Mouse (Mus musculus) bone marrow, adult 2 months (tissue): ENCODE measurements around the gene Mok.

Source experiments
- CTCF ChIP-seq: fragments of 200-500 bp; IDR thresholded peaks from 2 replicates; pipeline ENCODE4 v1.5.1; 2011; ENCODE audit warnings: low read length, control low read depth; ENCODE audit not compliant: control insufficient read depth, insufficient read depth
- POLR2A ChIP-seq: fragments of 200-500 bp; IDR thresholded peaks from 2 replicates; pipeline ENCODE4 v1.6.1; 2011; ENCODE audit warnings: low read depth, mild to moderate bottlenecking, control low read depth, low read length, borderline replicate concordance; ENCODE audit not compliant: control insufficient read depth

DNA sequence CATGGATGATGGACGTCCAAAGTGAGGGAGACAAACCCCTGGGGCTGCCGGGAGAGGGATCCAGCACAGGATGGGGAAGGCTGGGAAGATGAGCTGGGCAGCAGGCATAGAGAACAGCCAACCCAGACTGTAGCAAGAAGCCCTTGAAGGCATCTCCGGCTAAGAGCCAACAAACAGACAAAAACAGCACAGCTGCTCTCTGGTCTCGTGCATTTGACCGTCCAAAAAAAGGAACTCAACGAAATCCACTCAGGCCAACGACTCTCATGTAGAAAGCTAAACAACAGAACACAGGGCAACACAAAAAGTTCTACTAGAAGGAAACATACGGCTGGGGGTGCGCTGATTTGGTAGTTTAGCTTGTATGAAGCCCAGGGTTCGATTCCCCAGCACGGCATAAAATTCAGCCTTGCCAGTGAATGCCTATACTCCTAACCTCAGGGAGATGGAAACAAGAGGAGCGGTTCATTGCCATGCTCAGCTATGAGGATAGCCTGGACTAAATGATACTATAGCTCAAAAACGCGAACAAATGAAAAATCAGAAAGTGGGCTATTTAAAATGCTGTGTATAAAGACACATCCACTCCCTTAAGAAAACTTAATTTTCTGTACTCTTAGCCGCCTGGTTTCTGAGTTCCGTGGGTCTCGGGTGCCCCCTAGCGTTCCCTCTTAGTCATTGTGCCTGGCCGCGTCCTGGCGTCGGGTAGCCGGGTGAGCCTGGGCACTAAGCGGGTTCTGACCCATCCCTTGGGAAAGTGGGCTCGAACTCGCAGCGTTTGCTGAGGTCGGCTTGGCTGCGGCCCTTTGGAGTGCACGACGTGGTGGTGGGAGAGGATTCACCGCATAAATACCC is 2.7 kb upstream of the Mok start:
- TF ChIP-seq POLR2A (no peak), CTCF (peak; percentile 89)
